Mouse (Mus musculus): Measurements from ENCODE around the gene Rrn3. TPM values are rescaled to one million over a fixed set of nuclear protein-coding genes. Genes with fewer than 3 reads are reported as not detected.

Rrn3 gene
- polyA plus RNA-seq, 1 experiment = 2.7 TPM

DNA sequence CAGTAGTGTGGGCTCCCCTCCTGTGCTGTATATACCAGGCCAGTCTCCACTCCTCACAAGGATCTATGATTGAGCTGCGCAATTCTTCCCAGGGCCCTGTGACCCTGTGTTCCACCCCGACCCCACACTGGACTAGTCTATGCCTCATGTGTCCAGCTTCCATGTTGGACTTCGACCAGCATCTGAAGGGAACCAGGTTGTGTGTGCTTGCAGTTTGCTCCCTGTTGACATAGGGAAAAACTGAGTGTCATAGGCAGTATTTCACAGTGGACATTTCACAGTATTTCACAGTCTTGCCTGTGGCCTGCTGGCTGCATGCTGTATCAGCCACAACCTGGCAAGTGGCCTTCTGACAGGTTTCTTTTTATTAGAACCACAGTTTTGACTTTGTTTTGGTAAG, 32.7 kb downstream of the Rrn3 start:
- H3K4me3 ChIP-seq (ENCODE audit: low read depth, low read length) = no peak overlapping the region
- H3K4me1 ChIP-seq (ENCODE audit: control insufficient read depth, insufficient read depth, insufficient read length, low read length) = peaks cover 2% of the 10 kb centered on the region; the same call in 1 of the 2 replicates
- TF ChIP-seq POLR2A (IDR thresholded peaks at IDR 0.05; ENCODE audit: low read depth, low read length) = no peak
- TF ChIP-seq CTCF (IDR thresholded peaks at IDR 0.05; ENCODE audit: extremely low read depth, insufficient read length, insufficient replicate concordance, low read depth, low read length) = no peak
- H3K27me3 ChIP-seq (ENCODE audit: control insufficient read depth, insufficient read depth, low read length) = no peaks in the 10 kb centered on the region
- H3K27ac ChIP-seq (ENCODE audit: insufficient read depth, low read depth, low read length) = no peak overlapping the region
- H3K36me3 ChIP-seq (ENCODE audit: control insufficient read depth, insufficient read depth, low read length) = peaks cover 45% of the 10 kb centered on the region
- 94% methylated on average over 3 of the region's 3 CpGs for WGBS

GRCm38 (mm10) chr16:13818560-13819393, 38.3 kb downstream of the Rrn3 start, which contains the start of gene Ntan1:
Gene Ntan1 (plus strand): TSS chr16:13818845.
- under 1% methylated on average over 58 of the region's 58 CpGs for WGBS
- Histone ChIP-seq H3K4me1 (ENCODE audit: control insufficient read depth, insufficient read depth, insufficient read length, low read length) (peaks cover 5% of the 10 kb centered on the region; the same call in 1 of the 2 replicates), H3K36me3 (ENCODE audit: control insufficient read depth, insufficient read depth, low read length) (peaks cover 5% of the 10 kb centered on the region; the same call in 1 of the 2 replicates), H3K4me3 (ENCODE audit: low read depth, low read length) (peak within 1 kb of the TSS; percentile 80), H3K27ac (ENCODE audit: insufficient read depth, low read depth, low read length) (peak within 1 kb of the TSS; percentile 94), H3K27me3 (ENCODE audit: control insufficient read depth, insufficient read depth, low read length) (no peaks in the 10 kb centered on the region)
- TF ChIP-seq CTCF (IDR thresholded peaks at IDR 0.05; ENCODE audit: extremely low read depth, insufficient read length, insufficient replicate concordance, low read depth, low read length) (no peak), POLR2A (IDR thresholded peaks at IDR 0.05; ENCODE audit: low read depth, low read length) (peak; percentile 90)

GRCm38 (mm10) chr16:13819394-13819743, 38.9 kb downstream of the Rrn3 start:
- peak overlapping the region; percentile 80 for H3K4me3 ChIP-seq (ENCODE audit: low read depth, low read length)
- H3K4me1 ChIP-seq (ENCODE audit: control insufficient read depth, insufficient read depth, insufficient read length, low read length) = peaks cover 5% of the 10 kb centered on the region; the same call in 1 of the 2 replicates
- WGBS = under 1% methylated on average over 36 of the region's 36 CpGs
- H3K27me3 ChIP-seq (ENCODE audit: control insufficient read depth, insufficient read depth, low read length) = no peaks in the 10 kb centered on the region
- peaks cover 3% of the 10 kb centered on the region; the same call in 1 of the 2 replicates for H3K36me3 ChIP-seq (ENCODE audit: control insufficient read depth, insufficient read depth, low read length)
- H3K27ac ChIP-seq (ENCODE audit: insufficient read depth, low read depth, low read length) = peak overlapping the region; percentile 65
- TF ChIP-seq CTCF (IDR thresholded peaks at IDR 0.05; ENCODE audit: extremely low read depth, insufficient read length, insufficient replicate concordance, low read depth, low read length) (no peak), POLR2A (IDR thresholded peaks at IDR 0.05; ENCODE audit: low read depth, low read length) (no peak)

DNA sequence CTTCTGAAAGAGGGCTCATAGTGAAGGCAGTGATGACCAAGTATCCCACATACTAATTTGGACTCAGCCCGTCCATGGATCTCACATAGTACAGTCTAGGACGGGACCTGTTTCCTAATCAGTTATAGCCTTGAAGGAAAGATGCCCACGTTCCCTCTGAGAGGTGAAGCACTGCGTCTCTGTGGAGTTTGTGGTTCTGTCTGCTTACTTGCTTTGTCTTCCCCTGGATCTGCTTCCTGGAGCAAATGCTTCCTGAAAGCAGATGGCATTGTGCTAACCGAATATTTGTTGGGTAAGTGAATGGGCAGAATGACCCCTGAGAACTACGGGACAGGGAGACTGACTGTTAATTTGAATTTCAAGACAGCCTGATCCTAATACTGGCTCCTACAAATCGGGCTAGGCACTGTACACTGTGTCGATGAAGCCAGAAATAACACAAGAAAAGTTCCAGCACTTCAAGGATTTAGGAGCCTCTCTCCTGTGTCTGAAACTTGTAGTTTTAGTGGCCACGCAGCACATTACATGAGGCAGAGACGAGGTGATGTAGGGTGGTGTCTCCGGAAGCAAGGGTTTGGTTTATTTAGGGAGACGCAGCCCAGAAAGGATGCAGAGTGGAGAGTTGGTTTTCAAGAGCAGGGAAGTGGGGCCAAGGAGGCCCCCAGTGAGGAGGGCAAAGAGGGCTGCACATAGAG, 39.4 kb downstream of the Rrn3 start:
- Histone ChIP-seq H3K4me3 (ENCODE audit: low read depth, low read length) (peak overlapping the region; percentile 80), H3K4me1 (ENCODE audit: control insufficient read depth, insufficient read depth, insufficient read length, low read length) (peaks cover 5% of the 10 kb centered on the region; the same call in 1 of the 2 replicates), H3K27ac (ENCODE audit: insufficient read depth, low read depth, low read length) (no peak overlapping the region), H3K27me3 (ENCODE audit: control insufficient read depth, insufficient read depth, low read length) (no peaks in the 10 kb centered on the region), H3K36me3 (ENCODE audit: control insufficient read depth, insufficient read depth, low read length) (no peaks in the 10 kb centered on the region)
- TF ChIP-seq POLR2A (IDR thresholded peaks at IDR 0.05; ENCODE audit: low read depth, low read length) (no peak), CTCF (IDR thresholded peaks at IDR 0.05; ENCODE audit: extremely low read depth, insufficient read length, insufficient replicate concordance, low read depth, low read length) (no peak)
- WGBS = 22% methylated on average over 12 of the region's 12 CpGs

DNA sequence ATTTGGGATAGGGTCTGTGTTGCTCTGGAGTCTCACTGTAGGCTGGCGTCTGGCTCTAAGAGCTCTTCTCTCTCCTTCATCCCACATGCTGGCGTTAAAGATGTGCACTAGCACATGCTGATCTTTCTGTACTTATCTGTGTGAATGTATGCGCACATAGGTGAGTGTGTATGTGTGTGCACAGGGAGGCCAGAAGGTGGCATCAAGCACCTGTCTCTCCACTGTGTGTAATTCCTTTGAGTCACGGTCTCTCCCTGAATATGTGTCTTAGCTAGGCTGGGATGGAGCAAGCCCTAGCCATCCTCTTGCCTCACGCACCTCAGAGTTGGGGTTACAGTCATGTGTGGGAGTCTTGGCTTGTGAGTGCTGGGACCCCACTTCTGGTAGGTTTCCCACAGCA, 40.3 kb downstream of the Rrn3 start:
- 95% methylated on average over 5 of the region's 5 CpGs for WGBS
- H3K36me3 ChIP-seq (ENCODE audit: control insufficient read depth, insufficient read depth, low read length) = no peaks in the 10 kb centered on the region
- no peaks in the 10 kb centered on the region for H3K27me3 ChIP-seq (ENCODE audit: control insufficient read depth, insufficient read depth, low read length)
- TF ChIP-seq POLR2A (IDR thresholded peaks at IDR 0.05; ENCODE audit: low read depth, low read length) (no peak), CTCF (IDR thresholded peaks at IDR 0.05; ENCODE audit: extremely low read depth, insufficient read length, insufficient replicate concordance, low read depth, low read length) (no peak)
- H3K27ac ChIP-seq (ENCODE audit: insufficient read depth, low read depth, low read length) = no peak overlapping the region
- peaks cover 3% of the 10 kb centered on the region; the same call in 1 of the 2 replicates for H3K4me1 ChIP-seq (ENCODE audit: control insufficient read depth, insufficient read depth, insufficient read length, low read length)
- no peak overlapping the region for H3K4me3 ChIP-seq (ENCODE audit: low read depth, low read length)

GRCm38 (mm10) chr16:13825781-13826490, 45.4 kb downstream of the Rrn3 start:
- Histone ChIP-seq H3K4me3 (ENCODE audit: low read depth, low read length) (no peak overlapping the region), H3K36me3 (ENCODE audit: control insufficient read depth, insufficient read depth, low read length) (peaks cover 27% of the 10 kb centered on the region), H3K4me1 (ENCODE audit: control insufficient read depth, insufficient read depth, insufficient read length, low read length) (no peaks in the 10 kb centered on the region), H3K27ac (ENCODE audit: insufficient read depth, low read depth, low read length) (no peak overlapping the region), H3K27me3 (ENCODE audit: control insufficient read depth, insufficient read depth, low read length) (no peaks in the 10 kb centered on the region)
- TF ChIP-seq POLR2A (IDR thresholded peaks at IDR 0.05; ENCODE audit: low read depth, low read length) (no peak), CTCF (IDR thresholded peaks at IDR 0.05; ENCODE audit: extremely low read depth, insufficient read length, insufficient replicate concordance, low read depth, low read length) (no peak)
- 75% methylated on average over 7 of the region's 7 CpGs for WGBS
